Mouse (Mus musculus): ENCODE data around the gene Htatip2. TPM values are rescaled to one million over a fixed set of nuclear protein-coding genes. Genes with fewer than 3 reads are reported as not detected.
A peak's percentile ranks its signal among the peaks of the same experiment; 100 is the strongest.

The Htatip2 gene
- polyA plus RNA-seq, 1 experiment, result 10.3 TPM

- no peak for DNase-seq (ENCODE audit: extremely low spot score in 1 of 2, low spot score in 1 of 2)
Measured at GRCm38 (mm10) chr7:49785141-49785540, 26.2 kb downstream of the Htatip2 start.

DNA sequence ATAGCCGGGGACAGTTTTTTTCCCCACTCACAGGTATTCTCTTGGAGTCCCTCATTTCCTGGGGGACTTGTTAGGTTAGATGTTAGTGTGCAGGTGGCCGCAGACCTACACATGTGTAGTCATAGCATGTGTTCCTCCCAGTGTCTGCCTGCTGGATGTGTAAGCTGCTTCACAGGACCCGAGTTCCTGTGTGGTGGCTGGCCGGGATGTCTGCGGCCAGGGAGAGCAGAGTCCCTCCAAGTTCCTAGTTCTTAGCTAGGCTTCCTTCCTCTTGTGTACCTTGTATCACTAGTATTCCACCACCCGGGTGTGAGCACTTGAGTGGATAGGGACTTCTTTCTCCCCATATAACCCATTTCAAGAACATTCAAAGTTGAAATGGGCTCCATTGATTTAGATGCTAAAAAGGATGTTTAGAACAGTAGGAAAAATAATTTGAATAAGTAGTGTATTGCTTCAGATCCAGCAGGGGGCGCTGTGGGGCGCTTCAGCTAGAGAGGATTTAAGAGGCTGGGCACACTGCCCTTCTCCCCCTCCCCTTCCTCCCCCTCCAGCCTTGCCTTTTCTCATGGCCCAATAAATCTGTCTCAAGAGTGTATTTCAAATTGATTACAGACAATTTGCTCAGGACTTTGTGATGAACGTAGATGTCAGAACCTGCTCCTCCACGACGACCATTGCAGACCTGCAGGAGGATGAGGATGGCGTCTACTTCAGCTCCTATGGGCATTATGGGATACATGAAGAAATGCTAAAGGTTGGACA lies 27.9 kb downstream of the Htatip2 start:
- peak in 1 of 2 experiments; percentile 69 for DNase-seq (ENCODE audit: extremely low spot score in 1 of 2, low spot score in 1 of 2)

DNA sequence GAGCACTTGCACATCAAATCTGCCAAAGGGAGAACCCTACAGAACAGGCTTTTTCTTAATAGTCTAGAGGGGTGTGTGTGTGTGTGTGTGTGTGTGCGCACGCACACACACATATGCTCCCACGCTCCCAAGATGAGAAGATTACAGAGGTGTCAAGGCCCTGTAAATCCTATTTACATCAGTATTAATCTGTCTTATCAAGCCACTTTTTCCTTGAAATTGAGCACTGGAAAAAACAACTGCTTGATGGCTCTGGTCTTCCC lies 28.4 kb downstream of the Htatip2 start:
- DNase-seq (ENCODE audit: extremely low spot score in 1 of 2, low spot score in 1 of 2), result no peak

- DNase-seq (ENCODE audit: extremely low spot score in 1 of 2, low spot score in 1 of 2), result no peak
Measured at GRCm38 (mm10) chr7:49794304-49794703, 35.4 kb downstream of the Htatip2 start.

DNA sequence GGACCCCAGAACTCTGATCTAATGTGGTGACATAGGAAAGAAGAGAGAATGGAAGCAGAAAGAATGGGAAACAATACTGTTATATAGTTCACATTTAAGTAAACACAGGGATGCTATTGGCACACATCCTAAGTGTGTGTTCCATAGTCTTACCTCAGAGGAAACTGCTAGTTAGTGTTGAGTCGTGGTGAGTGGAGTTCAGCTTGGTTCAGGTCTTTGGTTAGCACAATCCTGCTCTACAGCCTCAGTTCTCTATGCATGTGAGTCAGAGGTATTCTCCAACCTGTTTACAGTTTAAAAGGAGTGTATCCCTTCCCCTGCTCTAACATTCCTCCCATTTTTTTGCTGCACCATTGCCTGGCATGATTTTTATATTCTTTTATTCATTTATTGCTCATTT lies 38.3 kb downstream of the Htatip2 start:
- no peak for DNase-seq (ENCODE audit: extremely low spot score in 1 of 2, low spot score in 1 of 2)

DNA sequence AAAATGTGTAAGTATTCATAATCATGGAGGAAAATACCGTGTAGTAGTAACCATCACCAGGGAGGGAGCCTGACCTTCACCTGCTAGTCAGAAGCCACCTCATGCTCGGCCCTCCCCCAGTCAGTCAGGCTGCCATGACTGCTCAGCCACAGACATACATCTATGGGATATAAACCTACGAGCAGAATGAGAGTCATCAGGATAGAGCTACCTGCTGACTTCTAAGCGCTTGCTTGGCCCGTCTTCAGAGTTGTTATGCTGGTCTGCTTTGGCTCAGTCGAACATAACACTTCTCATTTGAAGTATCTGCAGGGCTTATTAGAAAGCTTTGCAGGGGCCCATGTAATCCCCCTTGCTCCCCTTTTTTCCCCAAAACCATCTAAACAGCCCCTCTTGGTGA lies 44.6 kb downstream of the Htatip2 start:
- DNase-seq (ENCODE audit: extremely low spot score in 1 of 2, low spot score in 1 of 2), result no peak

GRCm38 (mm10) chr7:49804638-49805165 lies 45.8 kb downstream of the Htatip2 start:
- no peak for DNase-seq (ENCODE audit: extremely low spot score in 1 of 2, low spot score in 1 of 2)

DNA sequence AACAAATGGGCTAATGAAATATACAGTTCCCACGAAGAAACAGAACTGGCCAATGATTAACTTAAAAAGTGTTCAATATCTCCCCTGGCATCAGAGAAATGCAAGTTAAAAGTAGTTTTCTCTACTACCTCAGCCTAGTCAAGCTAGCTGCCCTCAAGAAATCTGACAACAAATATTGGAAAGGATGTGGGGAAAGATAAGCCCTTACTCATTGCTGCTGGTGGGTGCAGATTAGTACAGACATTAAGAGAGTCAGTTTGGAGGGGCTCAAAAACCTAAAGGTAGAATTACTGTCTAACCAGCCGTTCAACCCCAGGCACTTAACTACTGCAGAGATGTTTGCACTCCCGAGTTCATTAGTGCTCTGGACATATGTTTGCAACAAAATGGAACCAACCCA lies 46.7 kb downstream of the Htatip2 start:
- DNase-seq (ENCODE audit: extremely low spot score in 1 of 2, low spot score in 1 of 2), result no peak

DNA sequence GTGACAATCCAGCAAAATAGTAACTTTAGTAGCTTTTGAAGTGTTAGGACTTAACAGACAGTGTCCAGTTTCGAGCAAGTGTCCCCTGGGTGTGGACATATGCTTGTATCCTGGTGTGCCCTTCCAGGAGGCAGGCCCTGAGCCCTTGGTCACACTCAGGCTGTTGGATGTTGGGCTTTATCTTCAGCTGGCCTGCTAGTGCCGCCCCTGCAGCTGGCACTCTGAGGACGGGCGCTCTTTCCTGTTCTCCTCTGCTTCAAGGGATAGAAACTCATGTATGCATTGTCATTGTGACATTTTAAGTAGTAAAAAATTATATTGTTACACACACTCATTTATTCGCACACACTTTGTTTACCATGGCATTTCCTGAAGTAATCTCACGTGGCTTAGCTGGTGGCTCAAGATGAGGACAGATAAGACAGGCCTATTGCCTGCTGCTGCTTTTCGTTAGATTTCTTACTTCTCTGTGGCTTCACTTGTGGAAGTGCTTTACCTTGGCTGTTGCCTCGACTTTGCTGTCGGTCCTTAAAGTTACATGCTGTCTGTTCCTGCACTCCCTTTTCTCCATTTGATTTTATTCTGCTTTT lies 48.3 kb downstream of the Htatip2 start:
- DNase-seq (ENCODE audit: extremely low spot score in 1 of 2, low spot score in 1 of 2), result no peak

- no peak for DNase-seq (ENCODE audit: extremely low spot score in 1 of 2, low spot score in 1 of 2)
Measured at GRCm38 (mm10) chr7:49807846-49808622, 49.1 kb downstream of the Htatip2 start.

DNA sequence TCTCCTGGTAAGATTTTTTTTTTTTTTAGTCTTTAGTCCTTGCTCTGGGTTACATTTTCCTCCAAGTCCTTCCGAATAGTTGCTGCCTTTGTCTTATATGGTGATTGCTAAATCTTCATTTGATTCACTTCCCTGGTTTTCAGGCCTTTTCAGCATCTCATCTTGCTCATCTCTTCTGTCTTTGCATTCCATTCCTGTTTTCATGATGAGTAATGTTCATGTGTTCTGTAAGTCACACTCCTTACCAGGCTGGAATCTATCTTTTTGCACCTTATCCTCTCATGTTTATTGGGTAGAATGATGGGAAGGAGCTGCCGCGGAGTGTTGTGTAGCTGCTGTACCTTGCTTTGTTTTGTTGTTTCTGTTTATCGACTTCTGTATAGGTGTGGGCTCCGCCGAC lies 50.2 kb downstream of the Htatip2 start:
- no peak for DNase-seq (ENCODE audit: extremely low spot score in 1 of 2, low spot score in 1 of 2)

GRCm38 (mm10) chr7:49809562-49809961 lies 50.6 kb downstream of the Htatip2 start:
- DNase-seq (ENCODE audit: extremely low spot score in 1 of 2, low spot score in 1 of 2), result no peak

DNA sequence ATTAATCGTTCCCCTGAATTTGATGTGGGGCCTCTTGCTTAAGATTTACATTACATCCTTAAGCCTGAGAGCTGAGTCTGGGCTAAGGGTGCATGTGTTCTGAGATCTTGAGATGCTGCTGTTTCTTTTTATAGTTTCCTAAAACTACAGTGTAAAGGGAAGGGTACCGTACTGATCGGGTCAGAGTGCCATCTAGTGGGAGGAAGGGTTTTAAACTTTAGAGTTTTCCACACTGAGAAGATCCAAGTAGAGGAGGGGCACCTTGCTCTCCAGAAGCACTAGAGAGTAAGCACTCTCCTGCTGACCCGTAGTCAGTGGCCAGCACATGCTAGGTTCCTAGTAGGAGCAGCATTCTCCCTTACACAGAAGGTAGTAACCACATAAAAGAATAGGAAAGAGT lies 52.4 kb downstream of the Htatip2 start:
- DNase-seq (ENCODE audit: extremely low spot score in 1 of 2, low spot score in 1 of 2), result peak in 1 of 2 experiments; percentile 63

- DNase-seq (ENCODE audit: extremely low spot score in 1 of 2, low spot score in 1 of 2), result no peak
Measured at GRCm38 (mm10) chr7:49819393-49819792, 60.5 kb downstream of the Htatip2 start.

- DNase-seq (ENCODE audit: extremely low spot score in 1 of 2, low spot score in 1 of 2), result no peak
Measured at GRCm38 (mm10) chr7:49821370-49821769, 62.5 kb downstream of the Htatip2 start.

DNA sequence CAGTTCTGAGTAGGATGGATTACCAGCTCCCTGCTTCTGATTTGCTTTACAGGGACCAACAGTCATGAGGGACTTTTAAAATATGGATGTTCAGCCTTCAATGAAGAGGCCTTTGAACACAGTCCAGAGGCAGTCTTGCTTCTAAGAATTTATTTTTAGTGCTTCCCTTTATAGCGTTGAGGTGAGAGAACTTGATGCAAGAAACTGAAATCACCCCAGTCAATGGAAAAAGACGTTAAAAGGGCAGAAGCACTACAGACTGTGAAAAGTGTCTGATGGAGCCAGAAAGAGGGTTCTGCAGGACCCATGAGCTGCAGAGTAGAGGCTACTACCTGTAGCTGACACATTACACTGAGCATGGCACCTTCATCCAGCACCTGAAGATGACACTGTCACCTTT lies 63.1 kb downstream of the Htatip2 start:
- DNase-seq (ENCODE audit: extremely low spot score in 1 of 2, low spot score in 1 of 2), result no peak

Other genes with a start within 250 kb of the Htatip2 start
- not detected in 2 replicates for gene Dbx1, start 122.3 kb upstream of the Htatip2 start, polyA plus RNA-seq (2012; rRNA removed)
- 30.7 and 33.0 TPM in 2 replicates for gene Prmt3, start 19.2 kb downstream of the Htatip2 start, polyA plus RNA-seq (2012; rRNA removed)
- gene Slc6a5, start 151.0 kb downstream of the Htatip2 start, polyA plus RNA-seq (2012; rRNA removed), result 0.04 and 0.11 TPM in 2 replicates
- gene Nell1, start 215.7 kb downstream of the Htatip2 start, polyA plus RNA-seq (2012; rRNA removed), result 23.7 and 32.7 TPM in 2 replicates

Measured in frontal cortex, adult 2 months (tissue).